Mouse (Mus musculus) inflammation-experienced regulatory T-cells (primary cell): Measurements from ENCODE around the gene Smarca5. TPM values are rescaled to one million over a fixed set of nuclear protein-coding genes. Genes with fewer than 3 reads are reported as not detected.

Source experiments
- polyA plus RNA-seq, 2 experiments: library from polyadenylated mRNA; unstranded; fragments of 100-300 nt; shearing (Covaris generic); gene quantifications; one replicate each; pipeline ENCODE4 v1.2.1; 2017

Smarca5 gene
- 100 to 1,000 TPM; 122 to 127 TPM for polyA plus RNA-seq

DNA sequence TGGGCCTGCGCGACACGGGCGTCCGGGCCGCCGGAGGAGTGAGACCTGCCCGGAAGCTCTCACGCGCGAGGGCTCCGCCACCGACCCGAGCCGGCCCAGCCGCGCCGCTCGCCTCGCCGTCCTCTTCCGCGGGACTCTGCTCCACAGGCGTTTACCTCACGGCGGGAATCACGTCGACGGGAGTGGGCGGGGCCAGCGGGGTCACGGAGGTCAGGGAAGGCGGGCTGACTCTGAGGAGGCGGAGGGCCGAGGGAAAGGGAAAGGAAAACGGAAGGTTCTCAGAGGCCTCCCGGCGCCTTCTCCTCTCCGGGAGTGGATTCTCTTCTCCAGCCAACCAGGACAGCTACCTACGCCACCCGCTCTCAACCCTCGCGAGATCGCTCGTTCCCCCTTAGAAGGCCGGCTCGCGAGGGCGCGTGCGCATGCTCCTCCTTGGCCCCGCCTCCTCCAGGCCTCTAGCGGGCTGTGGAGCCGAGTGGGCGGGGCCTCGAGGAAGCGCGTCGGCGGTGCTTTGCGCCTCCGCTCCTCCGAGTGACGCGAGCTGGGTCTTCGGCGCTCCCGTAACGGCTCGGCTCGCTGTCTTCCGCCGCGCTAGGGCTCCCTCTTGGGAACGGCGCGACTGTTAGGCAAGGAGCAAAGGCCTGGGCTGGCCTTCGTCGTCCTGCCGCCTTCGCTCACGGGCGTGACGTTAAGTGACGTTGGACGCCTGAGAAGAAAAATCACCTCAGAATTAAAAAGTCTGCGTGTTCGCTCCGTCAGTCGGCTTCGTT, at the start of gene Smarca5:
Smarca5 (minus strand) TSS at position 343 of the 770 bp plus-strand sequence.

Other genes with a start within 250 kb of the Smarca5 start
- under 1 TPM in 1 of 2 experiments, not detected in 1; 0.19 TPM for gene Gypa, start 245.7 kb downstream of the Smarca5 start, polyA plus RNA-seq
- gene Frem3, start 128.4 kb downstream of the Smarca5 start, polyA plus RNA-seq, result not detected
- gene Gab1, start 141.0 kb upstream of the Smarca5 start, polyA plus RNA-seq, result under 1 TPM; 0.22 to 0.47 TPM